9 mouse cellular contexts compared by ENCODE assay signal in the genomic region with DNA sequence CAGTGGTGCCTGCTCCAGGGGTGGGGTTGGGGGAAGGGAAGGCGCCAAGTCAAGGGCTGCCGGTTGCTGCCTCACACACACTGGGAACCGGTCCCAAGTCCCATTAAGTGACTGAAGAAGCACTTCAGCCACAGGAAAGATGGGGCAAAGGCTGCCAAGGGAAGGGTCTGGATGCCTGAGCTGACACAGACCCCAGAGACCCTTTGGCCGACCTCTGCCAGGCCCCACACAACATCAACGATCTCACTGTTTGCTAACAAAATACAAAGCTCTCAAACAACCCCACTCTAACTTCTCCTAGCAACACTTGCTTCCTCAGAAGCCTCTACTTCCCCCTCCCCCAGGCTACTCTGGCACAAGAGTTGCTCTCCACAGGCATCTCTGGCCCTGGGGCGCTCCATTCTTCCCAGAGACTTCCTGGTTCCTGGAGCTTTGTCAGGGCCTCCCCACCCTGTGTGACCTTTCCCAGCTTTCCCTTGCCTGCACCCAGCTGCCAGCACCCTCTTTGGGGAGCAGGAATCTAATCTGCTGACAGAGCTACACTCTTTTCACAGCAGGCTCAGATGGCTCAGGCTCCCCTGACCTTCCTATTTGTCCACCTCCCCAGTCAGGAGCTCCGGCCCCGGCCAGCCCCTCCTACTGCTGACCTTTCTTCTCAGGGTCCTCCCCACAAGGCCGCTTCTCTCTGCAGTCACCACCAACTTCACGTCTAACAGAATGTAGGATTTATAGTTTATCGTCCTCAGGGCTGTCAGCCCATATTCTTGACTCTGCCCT. TPM values are rescaled to one million over a fixed set of nuclear protein-coding genes. Genes with fewer than 3 reads are reported as not detected.
DNase-seq lines count a peak whose midpoint lies in the region; ATAC-seq and TF ChIP-seq lines count a peak whose summit lies in the region.
"Had no signal": no experiment of that assay in that cellular context is flagged by ENCODE, and none has a peak within 500 bp of the region (broad histone marks: within the 10 kb centered on the region; RNA-seq: fewer than 3 reads in every experiment).

No protein-coding gene starts in this region.

- H3K27ac ChIP-seq in MEL (ENCODE audit: control insufficient read depth, low read depth, low read length): peak overlapping the region; percentile 8
- H3K27ac ChIP-seq in forebrain, embryonic 14.5 days (ENCODE audit: low read depth, low read length): peak overlapping the region; percentile 41
- peak overlapping the region; percentile 94 for H3K27ac ChIP-seq in layer of hippocampus, adult 2 months

- no peak for TF ChIP-seq POLR2A in MEL (IDR thresholded peaks at IDR 0.05; ENCODE audit: control insufficient read depth in 1 of 2, insufficient read depth in 1 of 2, low read depth in 1 of 2, low read length in 2 of 2, poor library complexity in 1 of 2)

- no peaks in the 10 kb centered on the region for H3K27me3 ChIP-seq in MEL (ENCODE audit: control insufficient read depth in 1 of 2, insufficient read depth in 2 of 2, low read length in 2 of 2)
- no peaks in the 10 kb centered on the region for H3K27me3 ChIP-seq in forebrain, embryonic 14.5 days (replicated peaks; ENCODE audit: control insufficient read depth, insufficient read depth, low read length)

- no peak for TF ChIP-seq EP300 in MEL (IDR thresholded peaks at IDR 0.05; ENCODE audit: low read depth in 1 of 2, low read length in 2 of 2)

- peaks cover 4 to 6% of the 10 kb centered on the region in 2 experiments; a peak in 2 of 4 replicates for H3K36me3 ChIP-seq in MEL (ENCODE audit: control insufficient read depth in 1 of 2, insufficient read depth in 2 of 2, low read length in 2 of 2)
- peaks cover 48% of the 10 kb centered on the region for H3K36me3 ChIP-seq in forebrain, embryonic 14.5 days (ENCODE audit: control insufficient read depth, insufficient read depth, low read length)

- TF ChIP-seq CTCF in MEL (IDR thresholded peaks at IDR 0.05 in 2 of 3, conservative IDR thresholded peaks at IDR 0.05 in 1 of 3; ENCODE audit: control insufficient read depth in 1 of 3, insufficient read depth in 1 of 3, low read depth in 2 of 3, low read length in 3 of 3, poor library complexity in 1 of 3, severe bottlenecking in 1 of 3): no peak
- TF ChIP-seq CTCF in layer of hippocampus, adult 2 months (conservative IDR thresholded peaks at IDR 0.05): no peak

- peak overlapping the region; percentile 50 to 56 for H3K4me3 ChIP-seq in MEL (ENCODE audit: control insufficient read depth in 1 of 2, insufficient read depth in 1 of 2, low read depth in 2 of 2, low read length in 2 of 2)
- H3K4me3 ChIP-seq in forebrain, embryonic 14.5 days (ENCODE audit: low read depth, low read length): no peak overlapping the region
- H3K4me3 ChIP-seq in layer of hippocampus, adult 2 months: no peak overlapping the region; the same call in 1 of the 2 replicates

- intact Hi-C loops in heart, postnatal 36 days (cut with DNase I): loop anchor here (2.0 kb wide), 1 partner anchor 21 kb away; the partner anchor contains the start of gene Smarcd1

- H3K4me1 ChIP-seq in MEL (ENCODE audit: control insufficient read depth in 1 of 2, insufficient read depth in 2 of 2, low read length in 2 of 2): peaks cover 0 to 13% of the 10 kb centered on the region in 2 experiments; a peak in 2 of 4 replicates
- peaks cover 12% of the 10 kb centered on the region for H3K4me1 ChIP-seq in forebrain, embryonic 14.5 days (ENCODE audit: control insufficient read depth, insufficient read depth, low read length)

- no peak overlapping the region for H3K4me2 ChIP-seq in forebrain, embryonic 14.5 days (ENCODE audit: low read length)

- 23% methylated on average over 11 of the region's 11 CpGs for WGBS in forebrain, embryonic 14.5 days

- no peak for TF ChIP-seq RAD21 in MEL (IDR thresholded peaks at IDR 0.05; ENCODE audit: low read depth, low read length)

- H3K79me2 ChIP-seq in MEL (ENCODE audit: control insufficient read depth, insufficient read depth, low read length, poor library complexity): peaks cover 13% of the 10 kb centered on the region

- no peaks in the 10 kb centered on the region for H3K9me3 ChIP-seq in MEL (replicated peaks; ENCODE audit: insufficient read depth, low read length)
- no peaks in the 10 kb centered on the region for H3K9me3 ChIP-seq in forebrain, embryonic 14.5 days (replicated peaks; ENCODE audit: control insufficient read depth, low read length)

- ATAC-seq in forebrain, embryonic 14.5 days: no peak

- peak; percentile 69 for DNase-seq in MEL (ENCODE audit: low read depth, low spot score)
- peak; percentile 91 for DNase-seq in adrenal gland, postnatal 14 days
- peak; percentile 17 for DNase-seq in forebrain, embryonic 14.5 days (ENCODE audit: low spot score)
- DNase-seq in heart, postnatal 36 days: peak; percentile 68 to 74
- peak; percentile 58 to 67 for DNase-seq in layer of hippocampus, adult 2 months (ENCODE audit: low spot score in 2 of 2)
- DNase-seq in lung, postnatal 10 days: peak; percentile 89
- DNase-seq in right cerebral cortex, postnatal 25 days: peak; percentile 48
- DNase-seq in urinary bladder, postnatal 10 days (ENCODE audit: low spot score): no peak

- peak overlapping the region; percentile 51 for H3K9ac ChIP-seq in MEL (ENCODE audit: control insufficient read depth, low read depth, low read length, poor library complexity, severe bottlenecking)
- peak overlapping the region; percentile 48 for H3K9ac ChIP-seq in forebrain, embryonic 14.5 days (ENCODE audit: low read length)

TF ChIP-seq in MEL, 35 proteins besides CTCF, POLR2A, EP300 and RAD21 (continues in another document):
- no peak for TF ChIP-seq USF2 (IDR thresholded peaks at IDR 0.05; ENCODE audit: borderline replicate concordance in 1 of 2, insufficient read depth in 1 of 2, low read depth in 1 of 2, low read length in 2 of 2)
- TF ChIP-seq ETS1 (IDR thresholded peaks at IDR 0.05; ENCODE audit: low read depth, low read length): no peak
- no peak for TF ChIP-seq ZMIZ1 (IDR thresholded peaks at IDR 0.05; ENCODE audit: low read depth, low read length)
- no peak for TF ChIP-seq NELFE (IDR thresholded peaks at IDR 0.05; ENCODE audit: low read depth, low read length)
- TF ChIP-seq TCF12 (IDR thresholded peaks at IDR 0.05; ENCODE audit: low read depth, low read length): no peak
- no peak for TF ChIP-seq HCFC1 (IDR thresholded peaks at IDR 0.05; ENCODE audit: low read depth, low read length)
- TF ChIP-seq JUND (IDR thresholded peaks at IDR 0.05; ENCODE audit: low read depth, low read length): no peak
- TF ChIP-seq NRF1 (IDR thresholded peaks at IDR 0.05; ENCODE audit: insufficient read depth, low read depth, low read length, poor library complexity, severe bottlenecking): no peak
- no peak for TF ChIP-seq ZNF384 (IDR thresholded peaks at IDR 0.05; ENCODE audit: low read depth, low read length)
- no peak for TF ChIP-seq POLR2AphosphoS5 (IDR thresholded peaks at IDR 0.05; ENCODE audit: borderline replicate concordance, low read depth, low read length)
- no peak for TF ChIP-seq ZC3H11A (IDR thresholded peaks at IDR 0.05; ENCODE audit: low read depth, low read length)
- no peak for TF ChIP-seq USF1 (IDR thresholded peaks at IDR 0.05; ENCODE audit: low read depth, low read length)
- peak; percentile 33; the same call in 1 of the 2 replicates for TF ChIP-seq SIN3A (IDR thresholded peaks at IDR 0.05; ENCODE audit: low read length)
- no peak for TF ChIP-seq TAL1 (IDR thresholded peaks at IDR 0.05; ENCODE audit: low read length)
- no peak for TF ChIP-seq ELF1 (IDR thresholded peaks at IDR 0.05; ENCODE audit: low read depth, low read length)
- TF ChIP-seq MYC (IDR thresholded peaks at IDR 0.05; ENCODE audit: low read depth, low read length): no peak
- TF ChIP-seq SMC3 (IDR thresholded peaks at IDR 0.05; ENCODE audit: low read depth, low read length): no peak

RNA-seq across cellular contexts. Expression of gene Cox14, which starts 1.7 kb away (rescaled TPM):
- total RNA-seq in MEL (2012; rRNA removed): 117 and 125 TPM in 2 replicates
- 100 to 1,000 TPM in 1 of 2 experiments, not detected in 1; 113 TPM for polyA plus RNA-seq in MEL (2012; ENCODE audit: insufficient read depth in 1 of 2, insufficient read length in 2 of 2, low read depth in 1 of 2, low replicate concordance in 2 of 2, missing spikeins in 1 of 2)
- total RNA-seq in adrenal gland, postnatal 14 days (2021): 177 and 199 TPM in 2 replicates
- polyA plus RNA-seq in forebrain, embryonic 14.5 days (2014; fragmentation: Nextera tagmentation; extraction: Ambion mirVana): 195 and 238 TPM in 2 replicates
- 100 to 1,000 TPM; 218 to 222 TPM for total RNA-seq in heart, postnatal 36 days (2021)
- 100 to 1,000 TPM; 113 to 125 TPM for total RNA-seq in layer of hippocampus, adult 2 months (2021)

RNA-seq across cellular contexts. Expression of gene Gpd1, which starts 6.4 kb away (rescaled TPM):
- 0.13 and 0.23 TPM in 2 replicates for total RNA-seq in MEL (2012; rRNA removed)
- under 1 TPM in 1 of 2 experiments, not detected in 1; 0.52 TPM for polyA plus RNA-seq in MEL (2012; ENCODE audit: insufficient read depth in 1 of 2, insufficient read length in 2 of 2, low read depth in 1 of 2, low replicate concordance in 2 of 2, missing spikeins in 1 of 2)
- 1,539 and 1,562 TPM in 2 replicates for total RNA-seq in adrenal gland, postnatal 14 days (2021)
- polyA plus RNA-seq in forebrain, embryonic 14.5 days (2014; fragmentation: Nextera tagmentation; extraction: Ambion mirVana): 0.77 and 1.2 TPM in 2 replicates
- total RNA-seq in heart, postnatal 36 days (2021): 10 to 100 TPM; 61.0 to 62.5 TPM
- 100 to 1,000 TPM; 142 to 148 TPM for total RNA-seq in layer of hippocampus, adult 2 months (2021)
- total RNA-seq: neutrophil, adult 5-6 weeks had no signal

RNA-seq across cellular contexts. Expression of gene Gm17349, which starts 18.4 kb away (rescaled TPM):
- 1.7 and 2.1 TPM in 2 replicates for total RNA-seq in MEL (2012; rRNA removed)
- not detected for polyA plus RNA-seq in MEL (2012; ENCODE audit: insufficient read depth in 1 of 2, insufficient read length in 2 of 2, low read depth in 1 of 2, low replicate concordance in 2 of 2, missing spikeins in 1 of 2)
- total RNA-seq in adrenal gland, postnatal 14 days (2021): 17.6 and 18.1 TPM in 2 replicates
- polyA plus RNA-seq in forebrain, embryonic 14.5 days (2014; fragmentation: Nextera tagmentation; extraction: Ambion mirVana): not detected in 2 replicates
- total RNA-seq in heart, postnatal 36 days (2021): 1 to 10 TPM; 1.8 to 2.4 TPM
- 1 to 10 TPM; 3.9 to 7.1 TPM for total RNA-seq in layer of hippocampus, adult 2 months (2021)
- total RNA-seq: neutrophil, adult 5-6 weeks had no signal

RNA-seq across cellular contexts. Expression of gene Smarcd1, which starts 21.8 kb away (rescaled TPM):
- total RNA-seq in MEL (2012; rRNA removed): 19.5 and 20.1 TPM in 2 replicates
- 100 to 1,000 TPM in 1 of 2 experiments, 10 to 100 TPM in 1; 72.5 to 247 TPM for polyA plus RNA-seq in MEL (2012; ENCODE audit: insufficient read depth in 1 of 2, insufficient read length in 2 of 2, low read depth in 1 of 2, low replicate concordance in 2 of 2, missing spikeins in 1 of 2)
- total RNA-seq in adrenal gland, postnatal 14 days (2021): 40.0 and 57.6 TPM in 2 replicates
- 90.7 and 98.1 TPM in 2 replicates for polyA plus RNA-seq in forebrain, embryonic 14.5 days (2014; fragmentation: Nextera tagmentation; extraction: Ambion mirVana)
- 10 to 100 TPM; 18.7 to 22.1 TPM for total RNA-seq in heart, postnatal 36 days (2021)
- total RNA-seq in layer of hippocampus, adult 2 months (2021): 100 to 1,000 TPM; 118 to 123 TPM

RNA-seq across cellular contexts. Expression of gene Cers5, which starts 49.0 kb away (rescaled TPM):
- 21.8 and 31.5 TPM in 2 replicates for total RNA-seq in MEL (2012; rRNA removed)
- polyA plus RNA-seq in MEL (2012; ENCODE audit: insufficient read depth in 1 of 2, insufficient read length in 2 of 2, low read depth in 1 of 2, low replicate concordance in 2 of 2, missing spikeins in 1 of 2): 10 to 100 TPM in 1 of 2 experiments, not detected in 1; 43.5 TPM
- total RNA-seq in adrenal gland, postnatal 14 days (2021): 40.9 and 42.7 TPM in 2 replicates
- polyA plus RNA-seq in forebrain, embryonic 14.5 days (2014; fragmentation: Nextera tagmentation; extraction: Ambion mirVana): 71.9 and 72.5 TPM in 2 replicates
- total RNA-seq in heart, postnatal 36 days (2021): 10 to 100 TPM; 17.6 to 18.0 TPM
- 10 to 100 TPM; 28.4 to 29.9 TPM for total RNA-seq in layer of hippocampus, adult 2 months (2021)

Comparison
In these comparisons a context has a peak if more than half of its experiments do, and no peak if none do; other contexts are left out.
1. H3K27ac ChIP-seq: peak in every context shown above with its lines; median percentile 94 in layer of hippocampus, adult 2 months; 41 in forebrain, embryonic 14.5 days; 8 in MEL.
2. H3K4me3 ChIP-seq: peak in MEL (2 of 2); none in forebrain, embryonic 14.5 days (single experiment) and layer of hippocampus, adult 2 months (single experiment).
3. RNA of gene Gpd1, which starts 6.4 kb away (total RNA-seq): 1,539 to 1,562 TPM in adrenal gland, postnatal 14 days, 142 to 148 TPM in layer of hippocampus, adult 2 months and 61.0 to 62.5 TPM in heart, postnatal 36 days; 0.13 to 0.23 TPM in MEL; every median in the first group is over 10 times any median in the second.